Mouse (Mus musculus) heart, postnatal 0 days (tissue): ENCODE measurements around the gene Bicd2. TPM values are rescaled to one million over a fixed set of nuclear protein-coding genes. Genes with fewer than 3 reads are reported as not detected.
A peak's percentile ranks its signal among the peaks of the same experiment; 100 is the strongest.

Source experiments
- ATAC-seq: fragments of 200-750 bp; cut with Nextera tagmentation; 2 replicates; pipeline ENCODE4 v1.8.0; 2017; ENCODE audit warnings: low read depth, moderate number of reproducible peaks, moderate library complexity; ENCODE audit not compliant: insufficient read depth
- DNase-seq: peaks from one replicate; pipeline ENCODE4 v3.0.0-alpha.2; 2016; ENCODE audit warnings: low spot score
- H3K27ac ChIP-seq: fragments of 300-500 bp; sonication (generic); 2 replicates; pipeline ENCODE4 v1.5.1; 2014; ENCODE audit warnings: low read depth, mild to moderate bottlenecking
- H3K27me3 ChIP-seq: fragments of 300-500 bp; sonication (generic); 2 replicates; pipeline ENCODE4 v1.6.1; 2014; ENCODE audit warnings: low read length, mixed read lengths; ENCODE audit not compliant: control insufficient read depth, insufficient read depth
- H3K36me3 ChIP-seq: fragments of 300-500 bp; sonication (generic); replicated peaks from 2 replicates; pipeline ENCODE4 v1.6.1; 2014; ENCODE audit warnings: low read length, mixed read lengths; ENCODE audit not compliant: control insufficient read depth, insufficient read depth
- H3K4me1 ChIP-seq: fragments of 300-500 bp; sonication (generic); 2 replicates; pipeline ENCODE4 v1.6.1; 2014; ENCODE audit warnings: antibody characterized with exemption; ENCODE audit not compliant: control insufficient read depth, insufficient read depth
- H3K4me2 ChIP-seq: fragments of 300-500 bp; sonication (generic); 2 replicates; pipeline ENCODE4 v1.6.1; 2014; ENCODE audit warnings: low read depth, mild to moderate bottlenecking, low read length, moderate library complexity
- H3K4me3 ChIP-seq: fragments of 300-500 bp; sonication (generic); 2 replicates; pipeline ENCODE4 v1.5.1; 2014; ENCODE audit warnings: low read depth, low read length
- H3K9ac ChIP-seq: fragments of 300-500 bp; sonication (generic); replicated peaks from 2 replicates; pipeline ENCODE4 v1.6.1; 2014; ENCODE audit warnings: low read depth, low read length, mixed read lengths
- H3K9me3 ChIP-seq: fragments of 300-500 bp; sonication (generic); replicated peaks from 2 replicates; pipeline ENCODE4 v1.6.1; 2016; ENCODE audit warnings: low read length; ENCODE audit not compliant: control insufficient read depth
- CTCF ChIP-seq: IDR thresholded peaks from 2 replicates; pipeline ENCODE4 v1.5.1; 2016; ENCODE audit warnings: antibody characterized with exemption, control low read depth, low read depth
- EP300 ChIP-seq: IDR thresholded peaks from 2 replicates; pipeline ENCODE4 v1.6.1; 2016; ENCODE audit warnings: antibody characterized with exemption, low read depth
- WGBS: fragments of 180-500 bp; shearing (Covaris S2); extraction: QIAGEN DNeasy Blood & Tissue Kit; methylation state at CpG from one replicate; pipeline ENCODE4 v1.1.7; 2014; 5-methylcytosine and 5-hydroxymethylcytosine counted together
- polyA plus RNA-seq: library from polyadenylated mRNA; unstranded; fragments of >200 nt; fragmentation: Nextera tagmentation; extraction: Ambion mirVana; gene quantifications from 2 replicates; pipeline ENCODE4 v1.2.1, GENCODE M21; 2015
- total RNA-seq: library from RNA; depleted of rRNA; stranded (reverse); fragments of >200 nt; gene quantifications from 2 replicates; pipeline ENCODE4 v1.2.3, GENCODE M21; 2014; ENCODE audit warnings: low replicate concordance

Bicd2 gene
- total and polyA plus RNA-seq, 2 experiments from 2014 or later: 43.5 to 54.2 TPM

DNA sequence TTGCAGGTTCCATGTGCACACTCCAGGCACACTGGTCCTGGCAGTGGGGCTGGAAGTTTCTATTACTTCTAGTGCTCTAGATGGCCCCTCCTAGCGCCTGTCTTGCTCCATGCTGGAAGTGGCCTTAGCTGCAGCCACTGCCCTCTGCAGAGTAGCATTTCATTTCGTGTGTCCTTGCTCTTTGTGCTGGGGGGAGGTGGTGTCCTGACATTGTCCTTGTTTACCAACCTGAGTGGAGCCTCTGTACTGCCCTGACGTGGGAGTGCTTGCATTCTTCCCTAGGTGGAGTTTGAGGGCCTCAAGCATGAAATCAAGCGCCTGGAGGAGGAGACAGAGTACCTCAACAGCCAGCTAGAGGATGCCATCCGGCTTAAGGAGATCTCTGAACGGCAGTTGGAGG, 36.2 kb downstream of the Bicd2 start:
- H3K9me3 ChIP-seq: no peaks in the 10 kb centered on the region
- H3K27ac ChIP-seq: no peak overlapping the region
- H3K27me3 ChIP-seq: no peaks in the 10 kb centered on the region
- no peak overlapping the region for H3K9ac ChIP-seq
- H3K4me2 ChIP-seq: no peak overlapping the region
- peaks cover 79% of the 10 kb centered on the region for H3K36me3 ChIP-seq
- H3K4me3 ChIP-seq: no peak overlapping the region
- ATAC-seq (no peak), DNase-seq (no peak)
- 73% methylated on average over 6 of the region's 6 CpGs for WGBS
- TF ChIP-seq EP300: no peak
- no peak for TF ChIP-seq CTCF
- H3K4me1 ChIP-seq: no peaks in the 10 kb centered on the region

DNA sequence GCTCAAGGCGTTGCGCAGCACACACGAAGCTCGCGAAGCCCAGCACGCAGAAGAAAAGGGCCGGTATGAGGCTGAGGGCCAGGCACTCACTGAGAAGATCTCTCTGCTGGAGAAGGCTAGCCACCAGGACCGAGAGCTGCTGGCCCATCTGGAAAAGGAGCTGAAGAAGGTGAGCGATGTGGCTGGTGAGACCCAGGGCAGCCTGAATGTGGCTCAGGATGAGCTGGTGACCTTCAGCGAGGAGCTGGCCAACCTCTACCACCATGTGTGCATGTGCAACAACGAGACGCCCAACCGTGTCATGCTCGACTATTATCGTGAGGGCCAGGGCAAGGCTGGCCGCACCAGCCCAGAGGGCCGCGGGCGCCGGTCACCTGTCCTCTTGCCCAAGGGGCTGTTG, 37.9 kb downstream of the Bicd2 start:
- DNase-seq (no peak), ATAC-seq (no peak)
- no peak overlapping the region for H3K27ac ChIP-seq
- H3K27me3 ChIP-seq: no peaks in the 10 kb centered on the region
- no peaks in the 10 kb centered on the region for H3K4me1 ChIP-seq
- TF ChIP-seq CTCF: no peak
- no peak for TF ChIP-seq EP300
- no peaks in the 10 kb centered on the region for H3K9me3 ChIP-seq
- H3K36me3 ChIP-seq: peaks cover 96% of the 10 kb centered on the region
- no peak overlapping the region for H3K9ac ChIP-seq
- H3K4me3 ChIP-seq: no peak overlapping the region
- H3K4me2 ChIP-seq: no peak overlapping the region
- 90% methylated on average over 20 of the region's 20 CpGs for WGBS

DNA sequence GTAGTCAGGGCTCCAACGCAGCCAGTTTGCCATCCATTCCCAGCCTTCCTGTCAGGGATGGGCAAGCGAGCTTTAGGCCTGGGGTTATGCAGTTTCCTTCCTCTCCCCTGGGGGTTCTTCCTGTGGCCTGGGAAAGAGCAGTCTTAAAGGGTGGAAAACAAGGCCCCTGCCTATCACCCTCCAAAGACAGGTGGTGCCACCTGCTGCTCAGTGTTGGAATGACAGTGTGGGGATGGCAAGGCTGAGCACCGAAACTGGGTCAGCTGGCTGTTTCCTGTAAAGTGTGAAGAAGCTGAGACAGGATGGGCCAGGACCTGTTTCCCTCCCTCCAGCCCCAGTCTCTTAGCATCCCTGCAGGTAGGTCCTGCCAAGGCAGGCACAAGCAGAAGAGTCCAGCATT, 39.8 kb downstream of the Bicd2 start:
- DNase-seq: peak; percentile 82
- Histone ChIP-seq H3K4me1 (no peaks in the 10 kb centered on the region), H3K27me3 (no peaks in the 10 kb centered on the region), H3K27ac (peak overlapping the region; percentile 52), H3K36me3 (peaks cover 95% of the 10 kb centered on the region), H3K4me2 (no peak overlapping the region), H3K4me3 (no peak overlapping the region), H3K9me3 (no peaks in the 10 kb centered on the region), H3K9ac (no peak overlapping the region)
- ATAC-seq: peak; percentile 80
- 30% methylated on average over 3 of the region's 3 CpGs for WGBS
- peak; percentile 98 for TF ChIP-seq CTCF
- TF ChIP-seq EP300: 0 out of 2 replicates have a peak, but pooled peaks have one; percentile 34

DNA sequence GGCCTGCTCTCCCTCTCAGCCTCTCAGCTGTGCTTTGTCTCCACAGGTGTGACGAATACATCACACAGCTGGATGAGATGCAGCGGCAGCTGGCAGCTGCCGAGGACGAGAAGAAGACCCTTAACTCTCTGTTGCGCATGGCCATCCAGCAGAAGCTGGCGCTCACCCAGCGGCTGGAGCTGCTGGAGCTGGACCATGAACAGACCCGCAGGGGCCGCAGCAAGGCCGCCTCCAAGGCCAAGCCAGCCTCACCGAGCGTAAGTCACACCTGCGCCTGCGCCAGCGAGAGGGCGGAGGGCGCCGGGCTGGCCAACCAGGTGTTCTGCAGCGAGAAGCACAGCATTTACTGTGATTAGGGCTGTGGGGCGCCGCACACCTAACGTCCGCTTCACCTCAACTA, 41.6 kb downstream of the Bicd2 start:
- TF ChIP-seq EP300 (no peak), CTCF (no peak)
- Histone ChIP-seq H3K27me3 (no peaks in the 10 kb centered on the region), H3K4me1 (no peaks in the 10 kb centered on the region), H3K9me3 (no peaks in the 10 kb centered on the region), H3K9ac (no peak overlapping the region), H3K36me3 (peaks cover 88% of the 10 kb centered on the region), H3K4me3 (no peak overlapping the region), H3K4me2 (no peak overlapping the region), H3K27ac (no peak overlapping the region)
- DNase-seq (no peak), ATAC-seq (no peak)
- 91% methylated on average over 23 of the region's 23 CpGs for WGBS

DNA sequence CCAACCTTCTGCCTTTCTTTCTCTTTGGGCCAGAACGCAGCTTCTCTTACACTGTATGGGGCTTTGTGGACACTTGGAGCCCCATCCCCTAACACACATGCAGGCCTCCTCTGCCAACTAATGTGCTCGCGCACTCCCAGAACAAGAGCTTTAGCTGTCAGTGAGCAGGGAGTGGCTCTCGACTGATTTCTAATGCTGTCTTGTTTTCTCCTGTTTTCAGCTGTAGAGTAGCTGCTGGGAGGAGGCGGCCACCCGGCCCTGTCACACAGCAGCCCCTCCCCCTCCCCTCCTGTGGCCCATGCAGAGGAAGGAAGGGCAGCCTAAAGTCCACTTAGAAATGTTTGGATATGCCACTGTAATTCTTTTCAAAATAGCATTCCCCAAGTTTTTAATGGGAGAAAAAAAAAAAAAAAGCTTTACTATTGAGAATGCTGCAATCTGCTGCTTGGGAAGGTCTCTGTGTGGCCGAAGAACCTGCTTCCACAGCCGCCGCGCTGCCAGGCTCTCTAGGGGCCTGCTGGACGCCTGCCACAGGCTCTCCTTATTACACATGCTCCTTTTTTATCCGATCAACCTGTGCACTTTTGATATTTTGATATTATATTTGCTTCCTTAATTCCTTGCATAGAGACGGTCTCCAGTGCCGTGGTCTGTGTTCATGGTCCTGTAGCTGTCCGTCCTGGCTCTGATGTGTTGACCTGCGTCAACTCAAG, 43.5 kb downstream of the Bicd2 start:
- Histone ChIP-seq H3K9ac (no peak overlapping the region), H3K9me3 (no peaks in the 10 kb centered on the region), H3K4me2 (no peak overlapping the region), H3K27ac (no peak overlapping the region), H3K36me3 (peaks cover 72% of the 10 kb centered on the region), H3K27me3 (no peaks in the 10 kb centered on the region), H3K4me3 (no peak overlapping the region), H3K4me1 (no peaks in the 10 kb centered on the region)
- no peak for ATAC-seq
- TF ChIP-seq CTCF (no peak), EP300 (no peak)
- no peak for DNase-seq
- WGBS: 67% methylated on average over 16 of the region's 16 CpGs

DNA sequence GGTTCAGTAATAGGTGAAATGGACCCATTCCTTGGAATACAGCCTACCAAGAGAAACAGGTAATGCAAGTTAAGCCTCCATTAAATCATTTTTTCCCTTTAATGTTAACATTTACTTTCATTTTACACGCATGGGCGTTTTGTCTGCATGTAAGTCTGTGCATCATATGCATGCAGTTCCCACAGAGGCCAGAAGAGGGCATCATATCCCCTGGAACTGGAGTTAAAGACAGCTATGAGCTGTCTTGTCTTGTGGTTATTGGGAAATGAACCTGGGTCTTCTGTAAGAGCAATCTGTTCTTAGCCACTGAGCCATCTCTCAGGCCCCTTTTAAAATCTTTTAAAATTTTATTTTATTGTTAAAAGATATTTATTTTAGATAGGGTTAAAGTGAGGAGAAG, 50.0 kb downstream of the Bicd2 start:
- no peak overlapping the region for H3K9ac ChIP-seq
- H3K4me2 ChIP-seq: no peak overlapping the region
- ATAC-seq (no peak), DNase-seq (no peak)
- H3K27ac ChIP-seq: no peak overlapping the region
- no peaks in the 10 kb centered on the region for H3K27me3 ChIP-seq
- 94% methylated on average over 2 of the region's 2 CpGs for WGBS
- TF ChIP-seq CTCF: peak; percentile 39
- TF ChIP-seq EP300: no peak
- no peak overlapping the region for H3K4me3 ChIP-seq
- H3K9me3 ChIP-seq: no peaks in the 10 kb centered on the region
- peaks cover 13% of the 10 kb centered on the region for H3K36me3 ChIP-seq
- no peaks in the 10 kb centered on the region for H3K4me1 ChIP-seq
